Mouse (Mus musculus) testis, adult 2 months (tissue): ENCODE data around the gene Rnf150.

Source experiments
- CTCF ChIP-seq: fragments of 200-500 bp; IDR thresholded peaks from 2 replicates; pipeline ENCODE4 v1.5.1; 2012; ENCODE audit warnings: low read depth, mild to moderate bottlenecking, inconsistent platforms, low read length, moderate library complexity; ENCODE audit not compliant: control insufficient read depth, insufficient read depth, insufficient replicate concordance
- POLR2A ChIP-seq: fragments of 200-500 bp; IDR thresholded peaks from 2 replicates; pipeline ENCODE4 v1.6.1; 2012; ENCODE audit warnings: low read depth, mild to moderate bottlenecking, inconsistent platforms, low read length, moderate library complexity; ENCODE audit not compliant: control insufficient read depth

DNA sequence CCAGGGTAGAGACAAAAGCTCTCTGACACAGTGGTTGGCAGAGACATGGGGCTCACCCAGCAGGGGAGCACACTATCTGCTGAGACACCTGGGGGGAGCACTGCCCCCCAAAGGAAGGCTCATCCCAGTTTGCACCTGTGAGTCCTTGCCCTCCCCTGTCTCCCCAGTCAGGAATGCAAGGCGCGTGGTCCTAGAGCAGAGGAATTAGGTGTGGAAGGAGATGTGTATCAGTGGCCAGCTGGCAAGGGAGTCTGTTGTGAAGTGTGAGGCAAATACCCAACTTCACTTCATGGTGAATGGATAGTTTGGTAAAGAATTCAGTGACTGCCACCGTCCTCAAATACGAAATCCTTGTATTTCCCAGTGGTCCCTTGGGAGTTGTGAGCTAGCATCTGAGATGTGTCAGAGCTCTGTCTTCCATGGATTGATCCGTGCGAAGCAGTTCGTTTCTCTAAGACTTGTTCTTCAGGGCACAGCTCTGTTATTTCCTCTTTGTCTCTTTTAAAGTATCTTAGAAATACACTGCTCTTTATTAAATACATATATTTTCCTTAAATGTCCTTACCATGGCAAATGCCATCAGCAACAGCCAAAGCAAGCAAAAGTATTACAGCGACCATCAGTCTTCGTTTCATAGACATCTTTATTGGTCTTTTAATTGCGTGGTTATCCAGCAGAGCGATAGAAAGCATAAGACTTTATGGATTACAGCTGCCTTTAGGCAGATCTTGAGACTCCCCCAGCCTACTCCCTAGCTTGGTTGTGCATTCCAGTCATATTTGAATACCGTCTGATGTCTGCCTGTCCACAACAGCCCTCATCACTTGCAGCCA lies 215.8 kb downstream of the Rnf150 start:
- TF ChIP-seq CTCF (no peak), POLR2A (no peak)
